Mouse (Mus musculus) heart, embryonic 14.5 days (tissue): Measurements from ENCODE around the gene Pon2. TPM values are rescaled to one million over a fixed set of nuclear protein-coding genes. Genes with fewer than 3 reads are reported as not detected.

Experiments
- ATAC-seq: fragments of 200-750 bp; cut with Nextera tagmentation; 2 replicates; pipeline ENCODE4 v1.8.0; 2017; ENCODE audit warnings: low read depth, moderate TSS enrichment; ENCODE audit not compliant: insufficient number of reproducible peaks, insufficient read depth, low FRiP score
- H3K27ac ChIP-seq, 2 experiments: fragments of 200-500 bp in 1 of 2; fragments of 300-500 bp in 1 of 2; sonication (generic) in 1 of 2; replicated peaks in 1 of 2; 2 replicates each; pipeline ENCODE4 v1.5.1; 2012 to 2014; ENCODE audit warnings: low read depth in 2 of 2, low read length in 2 of 2, control low read depth in 1 of 2, mild to moderate bottlenecking in 1 of 2, mixed read lengths in 1 of 2; ENCODE audit not compliant: control insufficient read depth in 1 of 2, insufficient read depth in 1 of 2
- H3K27me3 ChIP-seq: fragments of 300-500 bp; sonication (generic); 2 replicates; pipeline ENCODE4 v1.6.1; 2014; ENCODE audit warnings: mild to moderate bottlenecking, low read length, control low read depth; ENCODE audit not compliant: control insufficient read depth, insufficient read depth
- H3K36me3 ChIP-seq: fragments of 300-500 bp; sonication (generic); 2 replicates; pipeline ENCODE4 v1.6.1; 2014; ENCODE audit warnings: mild to moderate bottlenecking, control low read depth, low read length, mixed read lengths; ENCODE audit not compliant: control insufficient read depth, insufficient read depth
- H3K4me1 ChIP-seq, 2 experiments: fragments of 200-500 bp in 1 of 2; fragments of 300-500 bp in 1 of 2; sonication (generic) in 1 of 2; 2 replicates each; pipeline ENCODE4 v1.6.1; 2012 to 2014; ENCODE audit warnings: low read length in 2 of 2, control low read depth in 1 of 2, mixed read lengths in 1 of 2; ENCODE audit not compliant: control insufficient read depth in 2 of 2, insufficient read depth in 2 of 2
- H3K4me2 ChIP-seq: fragments of 300-500 bp; sonication (generic); 2 replicates; pipeline ENCODE4 v1.6.1; 2014; ENCODE audit warnings: mild to moderate bottlenecking, low read length
- H3K4me3 ChIP-seq, 2 experiments: fragments of 200-500 bp in 1 of 2; fragments of 300-500 bp in 1 of 2; sonication (generic) in 1 of 2; 2 replicates each; pipeline ENCODE4 v1.5.1; 2012 to 2014; ENCODE audit warnings: low read length in 2 of 2, mild to moderate bottlenecking in 2 of 2, control low read depth in 1 of 2, low read depth in 1 of 2, moderate library complexity in 1 of 2; ENCODE audit not compliant: control insufficient read depth in 1 of 2, insufficient read depth in 1 of 2
- H3K9ac ChIP-seq: fragments of 300-500 bp; sonication (generic); 2 replicates; pipeline ENCODE4 v1.6.1; 2014; ENCODE audit warnings: mild to moderate bottlenecking, low read length
- H3K9me3 ChIP-seq: fragments of 300-500 bp; sonication (generic); 2 replicates; pipeline ENCODE4 v1.6.1; 2016; ENCODE audit warnings: low read length, control low read depth; ENCODE audit not compliant: control insufficient read depth
- WGBS: fragments of 180-500 bp; shearing (Covaris S2); extraction: QIAGEN DNeasy Blood & Tissue Kit; methylation state at CpG from one replicate; pipeline ENCODE4 v1.1.7; 2014; 5-methylcytosine and 5-hydroxymethylcytosine counted together
- polyA plus RNA-seq: library from polyadenylated mRNA; unstranded; fragments of >200 nt; fragmentation: Nextera tagmentation; extraction: Ambion mirVana; gene quantifications from 2 replicates; pipeline ENCODE4 v1.2.1, GENCODE M21; 2014

Gene Pon2
- polyA plus RNA-seq, 1 experiment from 2014 or later, result 49.1 TPM

DNA sequence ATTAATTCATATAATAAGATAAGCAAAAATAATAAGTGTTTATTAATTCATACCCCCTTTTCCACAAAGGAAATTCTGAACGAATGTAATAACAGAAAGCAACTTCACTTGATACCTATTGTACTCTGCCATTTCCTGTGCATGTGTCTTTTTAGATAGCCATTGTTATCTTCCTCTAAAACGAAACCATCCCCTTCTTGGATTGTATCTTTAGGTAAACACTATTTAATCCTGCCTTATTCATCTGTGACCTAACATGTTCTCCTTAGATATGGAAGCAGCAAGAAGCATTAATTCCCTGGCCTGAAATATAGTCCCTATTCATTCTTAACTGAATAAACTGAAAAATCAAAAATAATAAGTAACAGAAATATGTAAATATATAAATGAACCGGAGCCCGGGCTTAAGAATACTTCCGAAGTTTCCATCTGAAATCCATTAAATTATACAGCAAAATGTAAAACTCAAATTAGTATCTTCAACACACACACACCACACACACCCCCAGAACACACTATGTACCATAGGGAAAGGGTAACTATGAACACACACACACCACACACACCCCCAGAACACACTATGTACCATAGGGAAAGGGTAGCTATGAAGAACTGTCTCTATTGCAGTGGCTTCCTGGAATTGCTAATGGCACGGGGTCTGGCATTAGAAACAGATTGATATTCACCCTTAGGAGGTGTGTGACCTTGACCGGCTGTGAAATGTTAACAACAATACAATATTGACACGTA, 34.8 kb downstream of the Pon2 start:
- H3K36me3 ChIP-seq, result peaks cover 24% of the 10 kb centered on the region
- no peak overlapping the region for H3K4me3 ChIP-seq
- no peak for ATAC-seq
- no peaks in the 10 kb centered on the region for H3K4me1 ChIP-seq
- no peak overlapping the region for H3K4me2 ChIP-seq
- no peak overlapping the region for H3K27ac ChIP-seq
- 73% methylated on average over 8 of the region's 8 CpGs for WGBS
- no peaks in the 10 kb centered on the region for H3K27me3 ChIP-seq
- H3K9me3 ChIP-seq, result no peaks in the 10 kb centered on the region
- H3K9ac ChIP-seq, result no peak overlapping the region

DNA sequence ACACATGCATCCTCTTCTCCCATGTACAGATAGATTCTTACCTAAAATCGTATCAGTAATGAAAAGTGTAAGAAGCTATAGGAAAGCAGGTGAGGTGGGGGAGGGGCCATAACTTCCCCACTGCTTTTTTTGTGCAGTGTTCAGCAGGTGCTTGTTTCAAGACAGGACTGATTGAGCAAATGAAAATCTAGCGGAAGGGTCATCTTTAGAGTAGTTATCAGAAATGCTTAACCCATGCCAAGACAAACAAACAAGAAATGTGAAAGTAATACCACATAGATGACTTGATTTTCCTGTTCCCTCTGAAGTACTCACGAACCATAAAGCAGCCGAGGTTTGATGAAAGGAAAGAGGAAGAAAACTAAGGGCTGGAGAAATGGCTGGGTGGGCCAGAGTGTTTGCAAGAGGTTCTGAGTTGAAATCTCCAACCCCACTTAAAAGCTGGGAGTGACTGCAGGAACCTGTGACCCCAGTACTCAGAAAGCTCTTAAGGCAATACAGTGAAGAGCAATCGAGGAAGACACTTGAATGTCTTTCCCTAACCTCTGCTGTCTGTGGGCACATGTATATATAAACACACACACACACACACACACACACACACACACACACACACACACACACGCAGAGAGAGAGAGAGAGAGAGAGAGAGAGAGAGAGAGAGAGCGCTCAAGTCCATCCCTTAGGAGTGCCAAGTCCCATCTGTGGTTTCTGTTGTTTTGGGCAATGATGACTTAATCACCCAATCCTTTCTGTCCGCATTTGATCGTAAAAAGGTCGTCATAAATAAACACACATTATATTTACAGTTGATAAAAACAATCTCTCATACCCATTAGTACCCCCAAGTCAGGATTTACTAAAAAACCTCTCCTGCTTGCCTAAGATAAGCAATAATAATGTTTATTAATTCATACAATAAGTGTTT, 35.7 kb downstream of the Pon2 start:
- H3K27me3 ChIP-seq, result no peaks in the 10 kb centered on the region
- H3K36me3 ChIP-seq, result peaks cover 22% of the 10 kb centered on the region
- H3K9me3 ChIP-seq, result no peaks in the 10 kb centered on the region
- no peaks in the 10 kb centered on the region for H3K4me1 ChIP-seq
- 70% methylated on average over 9 of the region's 10 CpGs for WGBS
- no peak overlapping the region for H3K9ac ChIP-seq
- no peak overlapping the region for H3K4me3 ChIP-seq
- no peak overlapping the region for H3K4me2 ChIP-seq
- no peak overlapping the region for H3K27ac ChIP-seq
- no peak for ATAC-seq

DNA sequence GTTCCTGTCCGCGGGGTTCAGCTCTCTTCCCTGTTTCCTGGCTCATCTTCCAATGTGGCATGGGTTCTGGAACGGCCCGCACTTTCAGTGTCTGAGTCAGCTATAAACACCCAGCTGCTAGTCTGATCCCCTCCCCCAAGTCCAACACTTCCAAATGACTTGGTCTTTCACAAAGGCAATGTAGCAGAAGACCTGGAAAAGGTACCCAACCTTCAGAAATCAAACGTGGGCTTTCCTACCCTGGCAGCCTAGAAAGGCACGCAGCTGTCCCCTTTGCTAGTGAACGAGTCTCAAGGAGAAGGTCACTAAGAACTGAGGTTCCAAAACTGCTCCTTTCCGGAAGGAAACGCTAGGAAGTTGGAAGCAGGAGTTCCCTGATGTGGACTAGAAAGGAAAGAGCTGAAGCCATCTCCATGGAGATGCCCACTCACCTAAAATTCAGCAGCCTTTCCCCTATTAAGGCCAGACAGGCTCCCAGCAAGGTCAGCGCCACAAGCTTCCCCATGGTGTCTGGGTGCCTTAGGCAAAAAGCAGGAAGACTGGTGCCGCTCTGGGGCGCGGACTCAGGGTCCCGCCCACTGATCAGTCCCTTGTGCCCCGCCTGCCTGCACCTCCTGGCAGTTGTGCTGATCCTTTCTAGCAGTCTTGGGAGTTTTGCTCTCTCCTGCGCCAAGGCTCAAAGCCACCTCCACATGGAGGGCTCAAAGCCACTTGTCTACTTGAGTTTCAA, 42.4 kb downstream of the Pon2 start, which contains the start of gene Pon3:
Gene Pon3 (minus strand): TSS at position 565 of the 730 bp plus-strand sequence.
- Histone ChIP-seq H3K4me2 (peak within 1 kb of the TSS; percentile 75), H3K4me3 (peak within 1 kb of the TSS; percentile 52 to 81), H3K9ac (peak within 1 kb of the TSS; percentile 75), H3K27ac (peak within 1 kb of the TSS; percentile 55 to 67; a peak in 3 of 4 replicates), H3K27me3 (no peaks in the 10 kb centered on the region), H3K36me3 (0 out of 2 replicates have a peak, but pooled peaks cover 6% of the 10 kb centered on the region), H3K4me1 (peaks cover 0 to 7% of the 10 kb centered on the region in 2 experiments; a peak in 1 of 4 replicates), H3K9me3 (no peaks in the 10 kb centered on the region)
- peak; percentile 93 for ATAC-seq
- 3% methylated on average over 16 of the region's 16 CpGs for WGBS

DNA sequence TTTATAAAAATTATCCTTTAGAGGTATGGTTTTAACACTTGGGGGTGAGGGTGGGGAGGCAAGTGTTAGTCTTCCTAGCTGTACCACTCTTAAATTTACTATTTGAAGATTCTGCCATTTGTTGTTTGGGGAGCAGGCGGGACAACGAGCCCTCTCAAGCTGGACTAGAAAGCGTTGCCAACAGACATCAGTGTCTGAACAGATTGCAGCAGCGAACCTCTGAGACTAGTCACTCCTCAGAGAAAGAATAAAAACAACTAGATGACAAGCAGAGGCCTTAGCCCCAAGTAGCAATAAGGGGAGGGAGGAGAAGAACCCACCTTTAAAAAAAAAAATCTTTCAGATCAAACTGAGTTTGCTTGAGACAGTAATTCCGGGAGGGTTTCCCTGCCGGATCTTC, 43.0 kb downstream of the Pon2 start:
- H3K36me3 ChIP-seq, result 0 out of 2 replicates have a peak, but pooled peaks cover 6% of the 10 kb centered on the region
- H3K27ac ChIP-seq, result peak overlapping the region in 1 of 2 experiments; percentile 55; a peak in 1 of 4 replicates
- H3K4me1 ChIP-seq, result peaks cover 0 to 7% of the 10 kb centered on the region in 2 experiments; a peak in 1 of 4 replicates
- peak overlapping the region; percentile 75 for H3K4me2 ChIP-seq
- peak overlapping the region; percentile 52 to 81 for H3K4me3 ChIP-seq
- H3K9me3 ChIP-seq, result no peaks in the 10 kb centered on the region
- no peak for ATAC-seq
- WGBS, result 20% methylated on average over 6 of the region's 6 CpGs
- H3K27me3 ChIP-seq, result no peaks in the 10 kb centered on the region
- peak overlapping the region; percentile 75 for H3K9ac ChIP-seq

DNA sequence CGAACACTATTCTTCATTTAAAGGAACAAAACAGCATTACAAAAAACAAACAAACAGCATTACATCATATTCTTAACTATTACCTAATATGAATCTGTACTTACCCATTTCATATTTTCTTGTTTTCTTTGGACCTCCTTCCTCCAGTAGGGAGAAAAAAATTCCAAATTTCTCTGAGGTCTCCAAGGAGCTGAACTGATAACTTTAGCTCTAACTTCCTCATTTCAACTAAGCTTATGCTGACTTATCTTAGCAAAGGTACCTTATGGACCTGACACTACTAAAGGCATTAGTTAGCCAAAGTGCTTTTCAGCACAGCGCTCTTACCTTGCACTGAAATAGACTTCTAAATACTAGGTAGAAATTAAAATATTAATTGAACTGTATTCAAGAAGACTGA, 43.4 kb downstream of the Pon2 start:
- H3K4me3 ChIP-seq, result peak overlapping the region in 1 of 2 experiments; percentile 52; a peak in 2 of 4 replicates
- WGBS, result 96% methylated on average over 2 of the region's 2 CpGs
- H3K9ac ChIP-seq, result peak overlapping the region; percentile 75; the same call in 1 of the 2 replicates
- H3K9me3 ChIP-seq, result no peaks in the 10 kb centered on the region
- H3K27ac ChIP-seq, result no peak overlapping the region
- H3K36me3 ChIP-seq, result 0 out of 2 replicates have a peak, but pooled peaks cover 6% of the 10 kb centered on the region
- ATAC-seq, result no peak
- H3K4me1 ChIP-seq, result peaks cover 0 to 7% of the 10 kb centered on the region in 2 experiments; a peak in 1 of 4 replicates
- peak overlapping the region; percentile 75 for H3K4me2 ChIP-seq
- no peaks in the 10 kb centered on the region for H3K27me3 ChIP-seq

DNA sequence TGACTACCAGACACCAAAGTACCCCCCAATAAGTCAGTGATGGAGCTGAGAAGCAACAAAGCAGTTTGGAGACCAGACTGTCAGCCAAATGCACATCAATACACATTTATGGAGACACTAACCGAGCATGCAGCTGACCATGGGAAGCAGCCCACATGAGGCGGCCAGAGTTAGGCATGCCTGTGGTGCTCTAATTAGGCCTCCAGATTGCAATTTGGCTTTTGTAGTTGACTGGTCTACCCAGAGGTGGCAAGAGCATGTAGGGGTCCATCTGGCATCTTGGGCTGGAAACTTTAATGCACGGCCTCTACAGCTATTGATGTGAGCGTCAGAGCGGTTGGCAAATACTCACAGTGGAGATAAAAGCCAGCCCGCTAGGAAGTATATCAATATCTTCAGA, 52.3 kb downstream of the Pon2 start:
- H3K9ac ChIP-seq, result no peak overlapping the region
- 90% methylated on average over 6 of the region's 6 CpGs for WGBS
- no peaks in the 10 kb centered on the region for H3K9me3 ChIP-seq

DNA sequence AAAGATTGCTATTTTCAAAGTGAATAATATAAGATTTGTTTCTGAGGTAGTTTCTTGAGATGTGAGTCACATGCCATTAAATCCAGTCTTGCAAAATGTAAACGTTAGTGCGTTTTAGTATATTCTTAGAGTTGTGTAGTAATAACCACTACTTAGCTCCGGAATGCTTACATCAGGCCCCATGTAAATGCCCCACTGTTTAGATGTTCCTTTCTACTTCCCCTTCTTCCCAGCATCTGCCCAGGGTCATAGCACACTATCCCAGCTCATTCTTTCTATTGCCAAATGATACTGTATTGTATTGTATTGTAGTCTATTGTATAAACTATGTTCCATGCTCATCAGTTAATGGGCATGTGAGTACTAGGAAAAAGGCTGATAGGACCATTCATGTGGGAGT, 59.5 kb downstream of the Pon2 start:
- Histone ChIP-seq H3K27me3 (no peaks in the 10 kb centered on the region), H3K36me3 (peaks cover 37% of the 10 kb centered on the region), H3K4me2 (no peak overlapping the region), H3K4me3 (no peak overlapping the region), H3K9ac (no peak overlapping the region), H3K4me1 (no peaks in the 10 kb centered on the region), H3K9me3 (no peaks in the 10 kb centered on the region), H3K27ac (no peak overlapping the region)
- WGBS, result 93% methylated on average over 3 of the region's 3 CpGs
- no peak for ATAC-seq

More for the DNA sequence above, 52.3 kb downstream of the Pon2 start:
- Histone ChIP-seq H3K27ac (no peak overlapping the region), H3K4me2 (no peak overlapping the region), H3K4me3 (no peak overlapping the region), H3K4me1 (no peaks in the 10 kb centered on the region), H3K36me3 (peaks cover 33% of the 10 kb centered on the region), H3K27me3 (no peaks in the 10 kb centered on the region)
- no peak for ATAC-seq
